Mouse (Mus musculus) kidney, postnatal 0 days (tissue): ENCODE results near the gene Pigq. TPM values are rescaled to one million over a fixed set of nuclear protein-coding genes. Genes with fewer than 3 reads are reported as not detected.

ENCODE experiments used
- ATAC-seq: fragments of 200-750 bp; cut with Nextera tagmentation; replicated peaks from 2 replicates; pipeline ENCODE4 v1.8.0; 2017; ENCODE audit warnings: low read depth, moderate number of reproducible peaks, moderate TSS enrichment, moderate library complexity; ENCODE audit not compliant: low FRiP score
- DNase-seq: peaks from one replicate; pipeline ENCODE4 v3.0.0-alpha.2; 2016; ENCODE audit warnings: low spot score
- H3K27ac ChIP-seq: fragments of 300-500 bp; sonication (generic); 2 replicates; pipeline ENCODE4 v1.5.1; 2014; ENCODE audit warnings: mild to moderate bottlenecking
- H3K27me3 ChIP-seq: fragments of 300-500 bp; sonication (generic); 2 replicates; pipeline ENCODE4 v1.6.1; 2014; ENCODE audit warnings: low read length, mixed read lengths; ENCODE audit not compliant: insufficient read depth
- H3K36me3 ChIP-seq: fragments of 300-500 bp; sonication (generic); 2 replicates; pipeline ENCODE4 v1.6.1; 2014; ENCODE audit warnings: low read length, mixed read lengths; ENCODE audit not compliant: insufficient read depth
- H3K4me1 ChIP-seq: fragments of 300-500 bp; sonication (generic); replicated peaks from 2 replicates; pipeline ENCODE4 v1.6.1; 2014; ENCODE audit warnings: antibody characterized with exemption, low read length, mixed read lengths; ENCODE audit not compliant: insufficient read depth
- H3K4me2 ChIP-seq: fragments of 300-500 bp; sonication (generic); 2 replicates; pipeline ENCODE4 v1.6.1; 2014; ENCODE audit warnings: mild to moderate bottlenecking, low read length, moderate library complexity, mixed read lengths
- H3K4me3 ChIP-seq: fragments of 300-500 bp; sonication (generic); replicated peaks from 2 replicates; pipeline ENCODE4 v1.5.1; 2014; ENCODE audit warnings: low read depth, low read length
- H3K9ac ChIP-seq: fragments of 300-500 bp; sonication (generic); 2 replicates; pipeline ENCODE4 v1.6.1; 2014; ENCODE audit warnings: low read depth, low read length
- H3K9me3 ChIP-seq: fragments of 300-500 bp; sonication (generic); replicated peaks from 2 replicates; pipeline ENCODE4 v1.6.1; 2016; ENCODE audit warnings: low read length, inconsistent platforms, mixed read lengths
- CTCF ChIP-seq: IDR thresholded peaks from 2 replicates; pipeline ENCODE4 v1.5.1; 2016; ENCODE audit warnings: antibody characterized with exemption, low read depth, mild to moderate bottlenecking, moderate library complexity
- WGBS: fragments of 180-500 bp; shearing (Covaris S2); extraction: QIAGEN DNeasy Blood & Tissue Kit; methylation state at CpG from one replicate; pipeline ENCODE4 v1.1.7; 2014; 5-methylcytosine and 5-hydroxymethylcytosine counted together
- polyA plus RNA-seq: library from polyadenylated mRNA; unstranded; fragments of >200 nt; fragmentation: Nextera tagmentation; extraction: Ambion mirVana; gene quantifications from 2 replicates; pipeline ENCODE4 v1.2.1, GENCODE M21; 2015

The Pigq gene
- polyA plus RNA-seq, 1 experiment from 2014 or later: 70.2 TPM

- H3K9me3 ChIP-seq: no peaks in the 10 kb centered on the region
Observed at GRCm38 (mm10) chr17:25955736-25956135, 11.0 kb upstream of the Pigq start.

GRCm38 (mm10) chr17:25954671-25955070, 9.9 kb upstream of the Pigq start:
- Histone ChIP-seq H3K4me2 (no peak overlapping the region), H3K4me3 (no peak overlapping the region), H3K9ac (no peak overlapping the region), H3K9me3 (no peaks in the 10 kb centered on the region), H3K36me3 (peaks cover 11% of the 10 kb centered on the region; the same call in 1 of the 2 replicates), H3K27me3 (peaks cover 13% of the 10 kb centered on the region), H3K27ac (no peak overlapping the region), H3K4me1 (0 out of 2 replicates have a peak, but pooled peaks cover 2% of the 10 kb centered on the region)
- no peak for TF ChIP-seq CTCF
- DNase-seq: no peak
- ATAC-seq: no peak
- WGBS: 82% methylated on average over 2 of the region's 2 CpGs

More at GRCm38 (mm10) chr17:25955736-25956135, 11.0 kb upstream of the Pigq start:
- Histone ChIP-seq H3K4me1 (0 out of 2 replicates have a peak, but pooled peaks cover 2% of the 10 kb centered on the region), H3K36me3 (peaks cover 16% of the 10 kb centered on the region; the same call in 1 of the 2 replicates), H3K9ac (no peak overlapping the region), H3K4me3 (no peak overlapping the region), H3K4me2 (no peak overlapping the region), H3K27me3 (peaks cover 13% of the 10 kb centered on the region), H3K27ac (no peak overlapping the region)
- DNase-seq (no peak), ATAC-seq (no peak)
- no peak for TF ChIP-seq CTCF
- WGBS: 37% methylated on average over 3 of the region's 3 CpGs

GRCm38 (mm10) chr17:25953161-25953560, 8.4 kb upstream of the Pigq start:
- Histone ChIP-seq H3K36me3 (no peaks in the 10 kb centered on the region), H3K4me3 (no peak overlapping the region), H3K9ac (no peak overlapping the region), H3K27ac (no peak overlapping the region), H3K27me3 (peaks cover 13% of the 10 kb centered on the region), H3K4me2 (no peak overlapping the region), H3K4me1 (0 out of 2 replicates have a peak, but pooled peaks cover 2% of the 10 kb centered on the region), H3K9me3 (no peaks in the 10 kb centered on the region)
- 78% methylated on average over 5 of the region's 5 CpGs for WGBS
- DNase-seq: no peak
- ATAC-seq: no peak
- no peak for TF ChIP-seq CTCF

- H3K9ac ChIP-seq: peak within 1 kb of the TSS; percentile 56
- ATAC-seq (peak; percentile 23; the same call in 1 of the 2 replicates), DNase-seq (peak; percentile 29)
- H3K4me3 ChIP-seq: peak within 1 kb of the TSS; percentile 37
- peak within 1 kb of the TSS; percentile 72 for H3K4me2 ChIP-seq
- no peaks in the 10 kb centered on the region for H3K36me3 ChIP-seq
- 0 out of 2 replicates have a peak, but pooled peaks cover 2% of the 10 kb centered on the region for H3K4me1 ChIP-seq
- no peaks in the 10 kb centered on the region for H3K9me3 ChIP-seq
- TF ChIP-seq CTCF: no peak
- 2% methylated on average over 58 of the region's 58 CpGs for WGBS
- peaks cover 13% of the 10 kb centered on the region for H3K27me3 ChIP-seq
- peak within 1 kb of the TSS; percentile 60 for H3K27ac ChIP-seq
Observed at GRCm38 (mm10) chr17:25951803-25952623, 7.3 kb upstream of the Pigq start, which contains the start of gene A930017K11Rik. TSS of gene A930017K11Rik (minus strand) at chr17:25952565.

- WGBS: 2% methylated on average over 33 of the region's 33 CpGs
- Histone ChIP-seq H3K36me3 (no peaks in the 10 kb centered on the region), H3K9me3 (no peaks in the 10 kb centered on the region), H3K9ac (peak overlapping the region; percentile 56), H3K27ac (peak overlapping the region; percentile 21), H3K4me3 (peak overlapping the region; percentile 37), H3K4me1 (0 out of 2 replicates have a peak, but pooled peaks cover 2% of the 10 kb centered on the region), H3K27me3 (peaks cover 13% of the 10 kb centered on the region), H3K4me2 (peak overlapping the region; percentile 72)
- no peak for TF ChIP-seq CTCF
- 0 out of 2 replicates have a peak, but pooled peaks have one; percentile 33 for ATAC-seq
- DNase-seq: no peak
Observed at GRCm38 (mm10) chr17:25951225-25951802, 6.6 kb upstream of the Pigq start.

GRCm38 (mm10) chr17:25950706-25951105, 6.0 kb upstream of the Pigq start:
- no peak for TF ChIP-seq CTCF
- 0% methylated on average over 1 of the region's 3 CpGs for WGBS
- peaks cover 13% of the 10 kb centered on the region for H3K27me3 ChIP-seq
- H3K4me1 ChIP-seq: peaks cover 2% of the 10 kb centered on the region; the same call in 1 of the 2 replicates
- peak overlapping the region; percentile 25; the same call in 1 of the 2 replicates for H3K27ac ChIP-seq
- DNase-seq: no peak
- H3K4me3 ChIP-seq: peak overlapping the region; percentile 37
- H3K36me3 ChIP-seq: no peaks in the 10 kb centered on the region
- H3K9me3 ChIP-seq: no peaks in the 10 kb centered on the region
- ATAC-seq: no peak
- H3K9ac ChIP-seq: no peak overlapping the region
- H3K4me2 ChIP-seq: 0 out of 2 replicates have a peak overlapping the region, but pooled peaks have one; percentile 72
